Mouse (Mus musculus) embryonic stem cell, embryonic (primary cell): ENCODE results near the gene Ppp1r11.

Experiments used
- CTCF ChIA-PET, 4 experiments: fragments of 300-600 bp in 2 of 4; fragments of 350-600 bp in 2 of 4; sonication (Branson Sonifier 250); formaldehyde crosslinking; loops; one replicate each; lab custom pipeline; 2022; ENCODE audit warnings: inconsistent platforms in 2 of 4; lab: Charles Lee
- POLR2A ChIA-PET, 4 experiments: fragments of 300-600 bp in 2 of 4; fragments of 350-600 bp in 2 of 4; sonication (Branson Sonifier 250); formaldehyde crosslinking; loops; one replicate each; lab custom pipeline; 2022; ENCODE audit warnings: antibody characterized with exemption in 4 of 4, inconsistent platforms in 1 of 4; lab: Charles Lee

The Ppp1r11 gene

DNA sequence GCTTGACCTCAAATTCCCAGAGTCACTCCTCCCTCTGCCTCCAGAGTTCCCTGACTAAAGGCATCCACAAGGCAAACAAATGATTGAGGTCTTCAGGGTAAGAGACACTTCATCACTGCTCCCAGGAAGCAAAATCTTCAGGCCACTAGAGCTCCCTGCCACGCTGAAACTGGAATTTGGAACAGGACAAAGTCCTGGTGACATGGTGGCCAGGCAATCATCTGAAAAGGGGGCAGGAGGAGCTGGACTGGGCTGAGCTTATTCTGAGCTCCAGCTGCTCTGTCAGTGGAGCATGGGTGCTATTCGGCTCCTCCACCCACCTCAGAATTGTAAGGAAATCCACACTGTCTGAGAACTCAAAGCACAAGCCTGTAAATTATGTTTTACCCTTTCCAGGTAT is 39.5 kb downstream of the Ppp1r11 start:
- ChIA-PET POLR2A (interaction anchor here (0.6 to 2.2 kb wide), 5 partner anchors 12 to 172 kb away, joined by 3 to 8 read pairs (median 3); partner anchors contain the start of gene Trim31 (in 1 of the 4)), CTCF (interaction anchor here in 2 of 4 experiments (0.6 to 4.0 kb wide), 7 partner anchors 11 to 288 kb away, joined by 3 to 31 read pairs (median 3); partner anchors contain the start of gene Trim31 (in 1 of the 2))

GRCm38 (mm10) chr17:36909802-36910201 is 41.7 kb downstream of the Ppp1r11 start:
- POLR2A ChIA-PET, result no interaction called here
- CTCF ChIA-PET, result interaction anchor here in 2 of 4 experiments (0.5 to 1.1 kb wide), 3 partner anchors 63 to 174 kb away, joined by 6 read pairs; no protein-coding TSS in a partner anchor

GRCm38 (mm10) chr17:36908235-36908634 is 43.3 kb downstream of the Ppp1r11 start:
- ChIA-PET CTCF (interaction anchor here in 2 of 4 experiments (0.5 to 1.0 kb wide), 2 partner anchors 15 to 308 kb away, joined by 3 to 8 read pairs; no protein-coding TSS in a partner anchor), POLR2A (interaction anchor here in 2 of 4 experiments (0.9 to 1.5 kb wide), 3 partner anchors 12 to 71 kb away, joined by 3 to 5 read pairs (median 4); partner anchors contain the start of gene Trim26 (in 1 of the 2))

DNA sequence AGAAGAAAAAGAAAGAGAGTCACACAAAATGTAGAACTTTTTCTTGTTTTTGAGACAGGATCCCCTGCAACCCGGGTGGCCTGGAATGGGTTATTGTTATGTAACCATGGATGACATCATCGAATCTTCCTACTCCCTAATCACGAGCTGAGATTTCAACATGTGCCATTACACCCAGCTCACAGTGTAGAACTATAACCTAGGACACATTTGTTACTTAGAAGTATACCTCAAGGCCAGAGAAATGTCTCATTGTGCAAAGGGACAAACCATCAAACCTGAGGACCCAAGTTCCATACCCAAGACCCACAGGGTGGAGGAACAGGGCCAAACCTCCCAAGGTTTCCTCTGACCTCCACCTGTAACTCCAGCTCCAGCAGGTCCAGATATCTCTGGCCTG is 47.9 kb downstream of the Ppp1r11 start:
- CTCF ChIA-PET, result interaction anchor here (0.5 to 4.0 kb wide), 10 partner anchors 10 to 300 kb away, joined by 3 to 22 read pairs (median 7); no protein-coding TSS in a partner anchor

GRCm38 (mm10) chr17:36900691-36901090 is 50.9 kb downstream of the Ppp1r11 start:
- POLR2A ChIA-PET, result no interaction called here
- CTCF ChIA-PET, result interaction anchor here in 3 of 4 experiments (0.6 to 1.6 kb wide), 7 partner anchors 13 to 303 kb away, joined by 3 to 5 read pairs (median 3); no protein-coding TSS in a partner anchor

More for the DNA sequence above, 47.9 kb downstream of the Ppp1r11 start:
- POLR2A ChIA-PET, result interaction anchor here in 2 of 4 experiments (0.5 to 1.4 kb wide), 7 partner anchors 12 to 179 kb away, joined by 3 to 5 read pairs (median 4); partner anchors contain the start of gene H2-M5 (in 1 of the 2)

- POLR2A ChIA-PET, result interaction anchor here in 2 of 4 experiments (0.5 to 1.9 kb wide), 2 partner anchors 14 to 63 kb away, joined by 3 to 4 read pairs; partner anchors contain the start of gene Trim26 (in 1 of the 2)
- CTCF ChIA-PET, result interaction anchor here in 3 of 4 experiments (0.6 to 1.6 kb wide), 6 partner anchors 14 to 510 kb away, joined by 3 to 5 read pairs (median 4); no protein-coding TSS in a partner anchor
These were observed 51.5 kb downstream of the Ppp1r11 start for GRCm38 (mm10) chr17:36900001-36900400.

DNA sequence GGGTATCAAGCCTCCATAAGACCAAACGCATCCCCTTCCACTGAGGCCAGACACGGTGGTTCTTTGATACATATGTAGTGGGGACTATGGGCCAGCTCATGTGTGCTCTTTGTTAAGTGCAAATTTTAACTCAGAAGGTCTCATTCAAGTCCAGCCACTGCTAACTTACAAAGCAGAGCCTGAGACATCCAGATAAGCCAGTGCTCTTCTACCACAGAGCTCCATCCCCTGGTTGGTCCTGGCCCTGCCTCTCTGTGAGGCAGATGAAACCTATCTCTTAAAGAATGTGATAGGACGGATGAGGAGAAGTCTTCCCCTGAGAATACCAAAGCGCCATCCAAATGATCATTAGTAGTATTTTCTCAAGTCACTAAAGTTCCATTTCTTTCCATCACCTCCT is 52.2 kb downstream of the Ppp1r11 start:
- POLR2A ChIA-PET, result interaction anchor here in 2 of 4 experiments (0.5 to 1.9 kb wide), 2 partner anchors 15 to 63 kb away, joined by 3 to 4 read pairs; partner anchors contain the start of gene Trim26 (in 1 of the 2)
- CTCF ChIA-PET, result interaction anchor here in 2 of 4 experiments (0.6 to 1.6 kb wide), 4 partner anchors 15 to 511 kb away, joined by 3 to 11 read pairs (median 5); partner anchors contain the start of gene Trim26 (in 1 of the 2)
